Mouse (Mus musculus) MEL (cell line): ENCODE results near the gene Eng.

Experiments used
- CTCF ChIP-seq, 3 experiments: IDR thresholded peaks in 2 of 3; conservative IDR thresholded peaks in 1 of 3; 2 replicates each; pipeline ENCODE4 v1.5.1; 2011 to 2012; ENCODE audit warnings: low read length in 3 of 3, low read depth in 2 of 3, mild to moderate bottlenecking in 2 of 3, improper control_type of control experiment in 1 of 3, inconsistent platforms in 1 of 3, mixed read lengths in 1 of 3, moderate library complexity in 1 of 3; ENCODE audit not compliant: control insufficient read depth in 1 of 3, insufficient read depth in 1 of 3, poor library complexity in 1 of 3, severe bottlenecking in 1 of 3
- E2F4 ChIP-seq: IDR thresholded peaks from 2 replicates; pipeline ENCODE4 v1.6.1; 2011; ENCODE audit warnings: low read depth, low read length, improper control_type of control experiment, borderline replicate concordance
- ELF1 ChIP-seq: IDR thresholded peaks from 2 replicates; pipeline ENCODE4 v1.6.1; 2014; ENCODE audit warnings: low read depth, mild to moderate bottlenecking, inconsistent platforms, low read length, improper control_type of control experiment, moderate library complexity
- SMC3 ChIP-seq: IDR thresholded peaks from 2 replicates; pipeline ENCODE4 v1.6.1; 2011; ENCODE audit warnings: low read depth, low read length, improper control_type of control experiment
- TCF12 ChIP-seq: IDR thresholded peaks from 2 replicates; pipeline ENCODE4 v1.6.1; 2014; ENCODE audit warnings: low read depth, mild to moderate bottlenecking, inconsistent platforms, low read length, improper control_type of control experiment, moderate library complexity
- ZC3H11A ChIP-seq: IDR thresholded peaks from 2 replicates; pipeline ENCODE4 v1.6.1; 2012; ENCODE audit warnings: low read depth, mild to moderate bottlenecking, inconsistent platforms, low read length, improper control_type of control experiment
- ZMIZ1 ChIP-seq: IDR thresholded peaks from 2 replicates; pipeline ENCODE4 v1.6.1; 2012; ENCODE audit warnings: low read depth, mild to moderate bottlenecking, inconsistent platforms, low read length, improper control_type of control experiment, moderate library complexity

GRCm38 (mm10) chr2:32703046-32703445 is 56.7 kb downstream of the Eng start:
- TF ChIP-seq ZC3H11A, result no peak
- no peak for TF ChIP-seq ZMIZ1
- TF ChIP-seq SMC3, result no peak
- TF ChIP-seq TCF12, result no peak
- TF ChIP-seq CTCF (IDR thresholded peaks at IDR 0.05 in 2 of 3, conservative IDR thresholded peaks at IDR 0.05 in 1 of 3; ENCODE audit: control insufficient read depth in 1 of 3, insufficient read depth in 1 of 3, low read depth in 2 of 3, low read length in 3 of 3, poor library complexity in 1 of 3, severe bottlenecking in 1 of 3), result no peak
- no peak for TF ChIP-seq ELF1
- TF ChIP-seq E2F4, result no peak
